Mouse (Mus musculus) forebrain, embryonic 13.5 days (tissue): Measurements from ENCODE around the gene Cdh22. TPM values are rescaled to one million over a fixed set of nuclear protein-coding genes. Genes with fewer than 3 reads are reported as not detected.

ENCODE experiments used
- ATAC-seq: fragments of 200-750 bp; cut with Nextera tagmentation; 2 replicates; pipeline ENCODE4 v1.8.0; 2017
- H3K27ac ChIP-seq: fragments of 300-500 bp; sonication (generic); 2 replicates; pipeline ENCODE4 v1.5.1; 2015; ENCODE audit warnings: inconsistent platforms, mild to moderate bottlenecking, moderate library complexity
- H3K27me3 ChIP-seq: fragments of 300-500 bp; sonication (generic); 2 replicates; pipeline ENCODE4 v1.6.1; 2015; ENCODE audit warnings: mild to moderate bottlenecking, inconsistent platforms
- H3K36me3 ChIP-seq: fragments of 300-500 bp; sonication (generic); 2 replicates; pipeline ENCODE4 v1.6.1; 2015; ENCODE audit warnings: mild to moderate bottlenecking, inconsistent platforms; ENCODE audit not compliant: poor library complexity, severe bottlenecking
- H3K4me1 ChIP-seq: fragments of 300-500 bp; sonication (generic); 2 replicates; pipeline ENCODE4 v1.6.1; 2015; ENCODE audit warnings: inconsistent platforms
- H3K4me2 ChIP-seq: fragments of 300-500 bp; sonication (generic); 2 replicates; pipeline ENCODE4 v1.6.1; 2015; ENCODE audit warnings: inconsistent platforms, mild to moderate bottlenecking, moderate library complexity
- H3K4me3 ChIP-seq: fragments of 300-500 bp; sonication (generic); 2 replicates; pipeline ENCODE4 v1.5.1; 2015; ENCODE audit warnings: mild to moderate bottlenecking, inconsistent platforms
- H3K9ac ChIP-seq: fragments of 300-500 bp; sonication (generic); 2 replicates; pipeline ENCODE4 v1.6.1; 2015; ENCODE audit warnings: mild to moderate bottlenecking, inconsistent platforms
- H3K9me3 ChIP-seq: fragments of 300-500 bp; sonication (generic); replicated peaks from 2 replicates; pipeline ENCODE4 v1.6.1; 2016; ENCODE audit warnings: inconsistent platforms
- WGBS: fragments of 180-500 bp; shearing (Covaris S2); methylation state at CpG from one replicate; pipeline ENCODE4 v1.1.7; 2015; 5-methylcytosine and 5-hydroxymethylcytosine counted together
- polyA plus RNA-seq: library from polyadenylated mRNA; unstranded; fragments of >200 nt; fragmentation: Nextera tagmentation; extraction: Ambion mirVana; gene quantifications from 2 replicates; pipeline ENCODE4 v1.2.1, GENCODE M21; 2015

Gene Cdh22
- polyA plus RNA-seq, 1 experiment from 2014 or later: 5.0 TPM

- Histone ChIP-seq H3K36me3 (no peaks in the 10 kb centered on the region), H3K27ac (no peak overlapping the region), H3K4me3 (no peak overlapping the region), H3K27me3 (peaks cover 15% of the 10 kb centered on the region; the same call in 1 of the 2 replicates), H3K4me1 (peaks cover 58% of the 10 kb centered on the region), H3K9ac (no peak overlapping the region), H3K4me2 (peak overlapping the region; percentile 10; the same call in 1 of the 2 replicates), H3K9me3 (no peaks in the 10 kb centered on the region)
- 13% methylated on average over 9 of the region's 9 CpGs for WGBS
- 0 out of 2 replicates have a peak, but pooled peaks have one; percentile 31 for ATAC-seq
These were observed 12.7 kb downstream of the Cdh22 start for GRCm38 (mm10) chr2:165221952-165222351.

GRCm38 (mm10) chr2:165220347-165220945 is 14.2 kb downstream of the Cdh22 start:
- Histone ChIP-seq H3K27ac (no peak overlapping the region), H3K4me2 (no peak overlapping the region), H3K9ac (no peak overlapping the region), H3K4me1 (peaks cover 68% of the 10 kb centered on the region), H3K9me3 (no peaks in the 10 kb centered on the region), H3K4me3 (no peak overlapping the region), H3K36me3 (no peaks in the 10 kb centered on the region), H3K27me3 (peaks cover 23% of the 10 kb centered on the region; the same call in 1 of the 2 replicates)
- WGBS: 86% methylated on average over 8 of the region's 8 CpGs
- no peak for ATAC-seq

DNA sequence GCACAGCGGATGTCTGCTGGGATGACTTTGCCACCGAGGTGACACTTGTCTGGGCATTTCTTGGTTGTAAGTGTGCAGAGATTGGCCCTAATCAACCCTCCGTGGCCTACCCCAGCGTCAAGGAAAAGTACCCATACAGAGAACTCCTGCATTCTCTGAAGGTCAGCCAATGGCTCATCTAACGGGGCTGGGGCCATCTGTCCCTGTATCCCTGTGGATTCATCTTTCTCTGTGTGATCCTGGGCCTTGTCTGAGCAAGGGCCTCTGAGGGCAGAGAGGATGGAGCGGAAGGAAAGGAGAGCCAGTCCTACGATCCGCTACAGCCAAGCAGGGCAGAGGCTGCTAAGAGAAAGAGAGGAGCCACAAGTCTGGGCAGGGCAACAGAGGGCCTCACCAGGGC is 15.7 kb downstream of the Cdh22 start:
- H3K36me3 ChIP-seq: no peaks in the 10 kb centered on the region
- ATAC-seq: no peak
- H3K27me3 ChIP-seq: peaks cover 16% of the 10 kb centered on the region
- H3K4me1 ChIP-seq: peaks cover 70% of the 10 kb centered on the region
- H3K27ac ChIP-seq: no peak overlapping the region
- no peaks in the 10 kb centered on the region for H3K9me3 ChIP-seq
- H3K9ac ChIP-seq: 0 out of 2 replicates have a peak overlapping the region, but pooled peaks have one; percentile 1
- H3K4me2 ChIP-seq: no peak overlapping the region
- 67% methylated on average over 8 of the region's 8 CpGs for WGBS
- no peak overlapping the region for H3K4me3 ChIP-seq

DNA sequence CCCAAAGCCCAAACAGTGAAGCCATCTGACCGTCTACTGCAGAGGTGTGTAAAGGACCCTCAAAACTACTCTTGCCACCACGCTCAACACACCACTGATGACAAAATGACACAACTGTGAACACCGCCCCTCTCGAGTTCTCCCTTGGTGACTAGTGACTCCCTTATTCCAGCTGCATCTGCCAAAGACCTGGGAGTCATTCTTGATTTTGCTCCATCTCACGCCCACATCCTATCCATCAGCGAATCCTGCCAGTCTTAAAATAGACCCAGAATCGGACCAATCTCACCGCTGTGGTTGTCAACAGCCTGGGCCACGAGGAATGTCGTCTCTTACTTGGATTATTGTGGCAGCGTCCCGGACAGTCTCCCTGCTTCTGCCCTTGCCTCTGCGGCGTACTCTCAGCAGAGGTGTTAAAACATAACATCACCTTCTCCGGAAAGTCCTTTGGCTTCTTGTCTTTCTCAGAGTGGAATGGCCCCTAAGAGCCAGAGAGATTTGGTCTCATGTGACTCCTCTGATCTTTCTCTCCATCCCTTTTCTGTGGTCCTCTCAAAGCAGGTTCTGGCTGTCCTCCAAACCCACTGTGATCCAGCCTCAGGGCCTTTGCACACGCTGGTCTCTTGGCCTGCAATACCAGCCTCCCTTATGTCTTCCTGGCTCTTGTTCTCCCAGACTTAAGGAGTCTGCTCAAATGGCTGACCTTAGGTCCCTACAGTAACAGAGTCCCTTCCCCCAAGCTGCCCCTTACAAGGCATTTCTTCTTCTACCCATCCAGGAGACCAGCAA is 17.1 kb downstream of the Cdh22 start:
- H3K4me1 ChIP-seq: peaks cover 68% of the 10 kb centered on the region
- H3K36me3 ChIP-seq: no peaks in the 10 kb centered on the region

GRCm38 (mm10) chr2:165215103-165215951 is 19.3 kb downstream of the Cdh22 start:
- H3K4me3 ChIP-seq: peak overlapping the region; percentile 19
- WGBS: 1% methylated on average over 39 of the region's 39 CpGs
- peak overlapping the region; percentile 37; the same call in 1 of the 2 replicates for H3K9ac ChIP-seq
- H3K27me3 ChIP-seq: peaks cover 31% of the 10 kb centered on the region
- no peaks in the 10 kb centered on the region for H3K9me3 ChIP-seq
- peak; percentile 72 for ATAC-seq
- peaks cover 69% of the 10 kb centered on the region for H3K4me1 ChIP-seq
- no peaks in the 10 kb centered on the region for H3K36me3 ChIP-seq
- H3K4me2 ChIP-seq: peak overlapping the region; percentile 57
- peak overlapping the region; percentile 72 for H3K27ac ChIP-seq

More for the DNA sequence above, 17.1 kb downstream of the Cdh22 start:
- WGBS: 92% methylated on average over 16 of the region's 16 CpGs
- ATAC-seq: no peak
- no peak overlapping the region for H3K27ac ChIP-seq
- no peaks in the 10 kb centered on the region for H3K9me3 ChIP-seq
- H3K4me2 ChIP-seq: no peak overlapping the region
- H3K27me3 ChIP-seq: peaks cover 21% of the 10 kb centered on the region
- no peak overlapping the region for H3K4me3 ChIP-seq
- no peak overlapping the region for H3K9ac ChIP-seq

DNA sequence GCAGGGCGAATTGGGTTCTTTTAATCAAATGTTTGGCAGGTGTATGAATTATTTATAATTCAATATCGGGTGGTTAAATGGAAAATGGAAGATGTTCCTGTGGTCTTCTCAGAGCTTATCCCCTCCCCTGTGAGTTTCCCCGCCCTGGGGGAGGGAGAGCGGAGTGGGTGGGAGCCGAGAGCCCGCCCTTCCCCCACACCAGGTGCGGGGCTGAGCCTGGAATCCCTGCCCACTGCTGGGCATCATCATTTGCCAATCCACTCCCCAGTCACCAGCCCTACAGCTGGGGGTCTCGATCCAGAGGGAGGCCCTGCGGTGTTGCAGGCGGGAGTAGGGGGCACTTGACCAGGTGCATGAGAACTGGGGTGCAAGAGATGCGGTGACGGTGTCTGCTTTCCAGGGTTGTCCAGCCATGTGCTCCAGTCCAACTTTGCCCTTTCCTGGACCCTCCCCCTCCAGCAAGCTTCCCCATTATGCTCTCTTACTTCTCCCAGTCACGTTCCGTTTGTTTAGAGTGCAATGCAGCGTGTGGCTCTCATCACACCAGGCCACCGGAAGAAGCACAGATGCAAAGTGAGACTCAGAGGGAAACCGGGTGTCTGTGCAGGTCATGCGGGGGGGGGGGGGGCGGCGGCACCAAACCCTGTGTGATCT is 23.1 kb downstream of the Cdh22 start:
- Histone ChIP-seq H3K4me1 (peaks cover 65% of the 10 kb centered on the region), H3K27ac (peak overlapping the region; percentile 44; the same call in 1 of the 2 replicates), H3K36me3 (no peaks in the 10 kb centered on the region), H3K9ac (peak overlapping the region; percentile 50), H3K9me3 (no peaks in the 10 kb centered on the region), H3K4me3 (0 out of 2 replicates have a peak overlapping the region, but pooled peaks have one; percentile 10), H3K4me2 (peak overlapping the region; percentile 53), H3K27me3 (peaks cover 32% of the 10 kb centered on the region)
- WGBS: 2% methylated on average over 20 of the region's 20 CpGs
- peak; percentile 23; the same call in 1 of the 2 replicates for ATAC-seq

DNA sequence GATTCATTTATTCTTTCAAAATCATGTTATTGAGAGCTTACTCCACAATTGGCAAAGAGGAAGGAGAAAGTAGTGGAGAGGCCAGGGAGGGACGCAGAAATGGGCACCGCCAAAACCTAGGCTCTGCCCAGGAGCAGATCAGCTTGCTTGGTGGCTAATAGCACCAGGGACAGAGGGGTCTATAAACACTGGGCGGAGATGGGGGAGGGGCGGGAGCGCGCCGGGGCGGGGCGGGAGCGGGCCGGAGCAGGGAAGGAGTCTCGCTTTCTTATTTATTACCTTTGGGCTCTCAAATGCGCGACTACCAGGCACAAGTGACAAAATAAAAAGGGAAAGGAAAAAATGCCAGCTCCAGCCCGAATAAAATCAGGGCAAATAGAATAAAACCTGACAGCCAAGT is 23.7 kb downstream of the Cdh22 start:
- no peak overlapping the region for H3K9ac ChIP-seq
- ATAC-seq: no peak
- H3K4me3 ChIP-seq: peak overlapping the region; percentile 10; the same call in 1 of the 2 replicates
- WGBS: under 1% methylated on average over 15 of the region's 15 CpGs
- H3K4me2 ChIP-seq: peak overlapping the region; percentile 53
- H3K9me3 ChIP-seq: no peaks in the 10 kb centered on the region
- peaks cover 26% of the 10 kb centered on the region for H3K27me3 ChIP-seq
- H3K4me1 ChIP-seq: peaks cover 62% of the 10 kb centered on the region
- H3K36me3 ChIP-seq: no peaks in the 10 kb centered on the region
- H3K27ac ChIP-seq: no peak overlapping the region

DNA sequence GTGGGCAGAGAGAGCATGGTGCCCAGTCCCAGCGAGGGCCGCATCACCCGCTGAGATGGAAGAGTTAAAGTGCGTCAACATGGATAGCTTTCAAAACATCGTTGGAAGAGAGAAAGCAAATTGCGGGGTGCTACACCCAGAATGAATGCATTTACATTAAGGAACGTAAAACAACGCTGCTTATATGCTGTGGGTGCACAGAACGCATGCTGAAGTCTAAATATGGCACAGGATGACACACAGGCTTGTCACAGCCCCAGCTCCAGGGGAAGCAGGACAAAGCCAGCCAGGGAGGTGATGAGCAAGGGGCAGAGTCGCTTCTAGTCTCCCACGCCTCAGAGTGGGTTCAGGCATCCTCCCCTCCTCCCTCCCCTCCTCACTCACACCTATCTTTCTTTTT is 27.0 kb downstream of the Cdh22 start:
- WGBS: 65% methylated on average over 11 of the region's 11 CpGs
- H3K9ac ChIP-seq: no peak overlapping the region
- no peak overlapping the region for H3K27ac ChIP-seq

GRCm38 (mm10) chr2:165207086-165207485 is 27.6 kb downstream of the Cdh22 start:
- Histone ChIP-seq H3K4me3 (no peak overlapping the region), H3K9ac (no peak overlapping the region), H3K9me3 (no peaks in the 10 kb centered on the region), H3K4me2 (no peak overlapping the region), H3K36me3 (no peaks in the 10 kb centered on the region), H3K27me3 (peaks cover 10% of the 10 kb centered on the region; the same call in 1 of the 2 replicates), H3K27ac (no peak overlapping the region), H3K4me1 (peaks cover 50% of the 10 kb centered on the region)
- no peak for ATAC-seq
- 86% methylated on average over 4 of the region's 4 CpGs for WGBS

More for the DNA sequence above, 27.0 kb downstream of the Cdh22 start:
- H3K4me3 ChIP-seq: no peak overlapping the region
- no peaks in the 10 kb centered on the region for H3K36me3 ChIP-seq
- peaks cover 13% of the 10 kb centered on the region; the same call in 1 of the 2 replicates for H3K27me3 ChIP-seq
- H3K9me3 ChIP-seq: no peaks in the 10 kb centered on the region
- H3K4me2 ChIP-seq: no peak overlapping the region
- ATAC-seq: no peak
- H3K4me1 ChIP-seq: peaks cover 50% of the 10 kb centered on the region

DNA sequence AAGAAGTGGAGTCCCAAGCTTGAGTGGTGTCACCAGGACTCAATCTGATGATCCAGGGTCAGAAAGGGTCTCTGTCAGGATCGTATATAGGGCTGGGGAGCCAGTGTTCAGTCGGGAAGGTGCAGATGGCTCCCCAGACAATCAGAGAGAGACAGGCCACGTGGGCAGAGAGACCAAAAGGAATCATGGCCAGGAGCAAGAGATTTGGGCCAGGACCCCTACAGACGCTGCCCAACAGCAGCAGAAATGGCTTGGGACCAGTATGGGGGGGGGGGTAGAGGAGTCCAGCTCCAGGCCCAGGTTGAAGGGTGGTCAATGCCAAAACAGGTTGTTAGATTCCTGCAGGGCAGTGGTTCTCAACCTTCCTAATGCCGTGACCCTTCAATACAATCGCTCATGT is 29.2 kb downstream of the Cdh22 start:
- H3K4me3 ChIP-seq: no peak overlapping the region
- no peak overlapping the region for H3K9ac ChIP-seq
- H3K4me2 ChIP-seq: no peak overlapping the region
- ATAC-seq: no peak
- no peak overlapping the region for H3K27ac ChIP-seq
- peaks cover 49% of the 10 kb centered on the region for H3K4me1 ChIP-seq
- WGBS: 78% methylated on average over 6 of the region's 6 CpGs
- H3K36me3 ChIP-seq: no peaks in the 10 kb centered on the region
- H3K27me3 ChIP-seq: peaks cover 5% of the 10 kb centered on the region; the same call in 1 of the 2 replicates
- H3K9me3 ChIP-seq: no peaks in the 10 kb centered on the region

- 33% methylated on average over 7 of the region's 7 CpGs for WGBS
- Histone ChIP-seq H3K4me2 (no peak overlapping the region), H3K9me3 (no peaks in the 10 kb centered on the region), H3K36me3 (no peaks in the 10 kb centered on the region), H3K27me3 (peaks cover 11% of the 10 kb centered on the region), H3K9ac (0 out of 2 replicates have a peak overlapping the region, but pooled peaks have one; percentile 21), H3K27ac (no peak overlapping the region), H3K4me3 (no peak overlapping the region), H3K4me1 (peaks cover 49% of the 10 kb centered on the region)
- peak; percentile 52; the same call in 1 of the 2 replicates for ATAC-seq
These were observed 29.7 kb downstream of the Cdh22 start for GRCm38 (mm10) chr2:165204931-165205330.
